Mouse (Mus musculus) erythroid progenitor cell, adult 5-6 weeks (primary cell): ENCODE measurements around the gene Socs3. TPM values are rescaled to one million over a fixed set of nuclear protein-coding genes. Genes with fewer than 3 reads are reported as not detected.

Experiments used
- ATAC-seq: replicated peaks from 2 replicates; pipeline ENCODE4 v1.8.0; 2016; ENCODE audit warnings: moderate number of reproducible peaks, mild to moderate bottlenecking, moderate TSS enrichment, inconsistent platforms; ENCODE audit not compliant: poor library complexity, low FRiP score, severe bottlenecking
- total RNA-seq, 2 experiments: library from RNA; stranded (forward) in 1 of 2; stranded (reverse) in 1 of 2; fragments of 150-400 nt in 1 of 2; fragments of 186-747, 209-891 nt in 1 of 2; gene quantifications; 2 replicates each; pipeline versions ENCODE4 v1.2.3 to v1.2.4; 2015 to 2017; ENCODE audit warnings: low replicate concordance in 2 of 2

The Socs3 gene
- total RNA-seq, 2 experiments from 2014 or later = 1.3 TPM; not detected in 1

DNA sequence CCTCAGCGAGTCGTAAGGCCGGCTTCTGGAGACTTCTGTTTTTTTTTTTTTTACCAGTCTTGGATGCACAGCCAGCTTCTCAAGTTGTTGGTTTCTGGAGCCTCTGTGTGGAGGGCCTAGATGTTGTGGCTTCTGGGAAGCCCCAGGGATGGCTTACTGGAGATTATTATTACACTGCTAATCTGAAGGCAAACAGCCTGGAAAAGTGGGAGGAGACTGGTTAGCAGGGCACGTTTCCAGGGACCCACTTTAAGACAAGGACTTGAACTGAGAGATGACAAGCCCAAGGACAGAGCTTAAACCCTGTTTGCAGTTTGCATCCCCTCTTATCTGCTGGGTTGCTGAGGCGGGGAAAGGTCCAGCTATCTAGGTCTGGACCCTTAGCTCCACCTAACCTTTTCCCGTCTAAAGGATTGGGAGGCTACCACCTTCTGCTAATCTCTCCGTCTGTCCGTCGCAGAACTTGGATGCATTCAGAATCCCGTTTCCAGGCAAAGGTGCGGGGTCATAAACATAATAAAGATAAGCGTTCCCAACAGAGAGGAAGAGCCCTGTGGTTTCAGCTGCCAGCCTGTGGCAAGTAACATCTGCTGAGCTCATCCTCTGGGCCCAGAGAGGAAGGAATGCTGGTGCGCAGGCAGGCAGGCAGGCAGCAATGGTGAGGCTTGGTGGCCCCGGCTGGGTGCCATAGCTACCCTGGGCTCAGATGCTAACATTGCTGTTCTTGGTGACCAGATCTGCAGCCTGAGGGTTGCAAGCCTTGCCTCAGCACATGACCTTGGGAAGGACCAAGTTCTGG is 4.7 kb upstream of the Socs3 start:
- no peak for ATAC-seq

- ATAC-seq = no peak
These were observed 3.7 kb upstream of the Socs3 start for GRCm38 (mm10) chr11:117973569-117973968.

- ATAC-seq = no peak
These were observed 3.1 kb upstream of the Socs3 start for GRCm38 (mm10) chr11:117972656-117973558.

GRCm38 (mm10) chr11:117971646-117972242 is 1.9 kb upstream of the Socs3 start:
- no peak for ATAC-seq

- no peak for ATAC-seq
These were observed 1.3 kb upstream of the Socs3 start for GRCm38 (mm10) chr11:117971100-117971499.

GRCm38 (mm10) chr11:117969100-117969944 is 525 bp downstream of the Socs3 start:
- ATAC-seq = peak; percentile 35; the same call in 1 of the 2 replicates

- ATAC-seq = no peak
These were observed 1.1 kb downstream of the Socs3 start for GRCm38 (mm10) chr11:117968716-117969099.

DNA sequence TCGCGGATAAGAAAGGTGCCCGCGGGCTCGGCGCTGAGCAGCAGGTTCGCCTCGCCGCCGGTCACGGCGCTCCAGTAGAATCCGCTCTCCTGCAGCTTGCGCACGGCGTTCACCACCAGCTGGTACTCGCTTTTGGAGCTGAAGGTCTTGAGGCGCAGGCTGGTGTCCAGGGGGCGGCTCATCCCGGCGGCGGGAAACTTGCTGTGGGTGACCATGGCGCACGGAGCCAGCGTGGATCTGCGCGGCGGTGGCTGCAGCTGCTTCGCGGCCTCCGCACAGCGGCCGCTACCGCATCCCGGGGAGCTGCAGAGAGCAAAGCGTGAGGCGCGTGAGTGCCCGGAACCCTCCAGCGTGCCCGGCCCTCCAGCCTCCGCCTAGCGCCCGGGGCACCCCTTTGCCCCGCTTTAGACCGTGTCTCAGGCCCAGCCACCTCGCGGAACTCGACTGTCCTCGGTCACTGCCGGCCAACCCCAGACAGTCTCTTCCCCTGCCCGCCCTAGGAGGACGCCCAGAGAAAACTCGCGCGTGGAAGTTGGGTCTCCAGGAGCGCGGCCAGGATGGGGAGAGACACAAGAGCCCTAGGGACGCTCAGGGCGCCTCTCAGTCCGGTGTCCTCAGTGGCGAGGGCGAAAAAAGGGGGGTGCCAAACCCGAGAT is 1.7 kb downstream of the Socs3 start:
- ATAC-seq = no peak

DNA sequence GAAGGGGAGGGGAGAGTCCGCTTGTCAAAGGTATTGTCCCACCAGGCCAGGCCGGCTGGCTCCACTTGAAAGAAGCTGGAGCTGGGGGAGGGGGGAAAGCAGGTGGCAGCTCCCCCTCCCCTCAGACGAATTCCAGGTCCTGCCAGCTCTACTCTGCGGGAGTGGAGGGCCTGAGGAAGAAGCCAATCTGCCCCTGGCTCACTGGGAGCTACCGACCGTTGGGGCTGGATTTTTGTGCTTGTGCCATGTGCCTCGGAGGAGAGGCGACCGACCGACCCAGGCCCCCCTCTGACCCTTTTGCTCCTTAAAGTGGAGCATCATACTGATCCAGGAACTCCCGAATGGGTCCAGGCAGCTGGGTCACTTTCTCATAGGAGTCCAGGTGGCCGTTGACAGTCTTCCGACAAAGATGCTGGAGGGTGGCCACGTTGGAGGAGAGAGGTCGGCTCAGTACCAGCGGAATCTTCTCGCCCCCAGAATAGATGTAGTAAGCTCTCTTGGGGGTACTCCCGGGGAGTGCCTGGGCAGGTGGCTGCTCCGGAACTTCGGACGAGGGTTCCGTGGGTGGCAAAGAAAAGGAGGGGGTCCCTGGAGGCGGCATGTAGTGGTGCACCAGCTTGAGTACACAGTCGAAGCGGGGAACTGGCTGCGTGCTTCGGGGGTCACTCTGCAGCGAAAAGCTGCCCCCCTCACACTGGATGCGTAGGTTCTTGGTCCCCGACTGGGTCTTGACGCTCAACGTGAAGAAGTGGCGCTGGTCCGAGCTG is 2.4 kb downstream of the Socs3 start:
- no peak for ATAC-seq

DNA sequence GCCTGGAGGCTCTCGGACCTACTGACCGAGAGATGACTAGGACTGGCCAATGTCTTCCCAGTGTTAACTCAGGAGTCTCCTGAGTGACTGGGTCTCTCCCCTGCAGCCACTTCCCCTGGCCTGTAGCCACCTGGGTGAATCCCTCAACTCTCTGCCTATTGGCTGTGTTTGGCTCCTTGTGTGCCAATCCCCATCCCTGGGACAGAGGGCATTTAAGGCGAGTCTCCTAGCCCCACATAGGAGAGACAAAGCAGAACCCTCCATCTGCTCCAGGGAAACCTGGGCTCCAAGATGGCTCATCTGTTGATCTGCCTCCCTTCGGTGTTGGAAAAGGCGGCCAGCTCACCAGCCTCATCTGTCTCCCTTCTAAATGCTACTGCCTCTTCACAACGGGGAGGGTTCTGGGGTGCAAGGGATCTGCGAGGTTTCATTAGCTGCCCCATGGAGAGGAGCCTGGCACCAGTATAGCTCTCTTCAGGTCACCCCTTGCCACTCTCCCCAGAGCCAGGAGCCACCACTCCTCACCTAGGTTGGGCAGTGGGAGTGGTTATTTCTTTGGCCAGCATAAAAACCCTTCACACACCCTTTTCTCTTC is 3.2 kb downstream of the Socs3 start:
- ATAC-seq = no peak

DNA sequence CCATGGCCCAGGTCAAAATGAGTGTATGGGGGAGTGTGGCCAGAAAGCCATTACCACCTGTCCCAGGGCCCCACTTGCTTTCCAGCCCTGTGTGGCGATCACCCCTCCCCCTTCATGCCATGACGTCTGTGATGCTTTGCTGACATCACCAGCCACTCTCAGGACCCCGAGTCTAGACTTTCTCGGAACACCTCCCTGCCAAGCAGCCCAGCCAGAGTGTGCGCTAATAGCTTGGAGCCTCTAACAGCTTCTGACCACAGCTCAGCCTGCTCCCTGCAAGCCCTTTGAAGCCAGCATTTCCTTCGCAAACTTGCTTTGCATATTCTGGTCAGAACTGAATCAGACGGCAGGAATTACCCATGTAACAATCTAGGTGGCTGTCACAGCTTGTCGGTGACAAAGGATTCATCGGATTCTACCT is 4.3 kb downstream of the Socs3 start:
- no peak for ATAC-seq

DNA sequence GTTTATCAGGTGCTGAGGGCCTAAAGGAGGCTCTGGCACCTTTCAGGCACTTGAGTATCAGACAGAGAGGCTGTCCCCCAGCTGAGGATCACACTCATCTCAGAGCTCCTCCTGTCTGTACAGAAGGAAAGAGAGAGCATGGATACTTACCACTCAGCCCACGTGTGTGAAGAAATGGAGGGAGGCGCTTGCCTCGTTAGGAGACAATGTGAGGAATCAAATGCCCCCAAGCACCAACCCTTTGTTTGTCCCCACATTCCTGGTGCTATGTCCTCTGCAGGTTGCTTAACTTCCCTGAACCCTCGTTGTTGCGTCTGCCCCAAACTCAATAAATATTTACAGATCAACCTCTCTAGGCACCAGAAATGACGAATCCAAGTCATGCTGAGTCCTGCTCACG is 4.8 kb downstream of the Socs3 start:
- ATAC-seq = no peak

GRCm38 (mm10) chr11:117964294-117964693 is 5.6 kb downstream of the Socs3 start:
- no peak for ATAC-seq

DNA sequence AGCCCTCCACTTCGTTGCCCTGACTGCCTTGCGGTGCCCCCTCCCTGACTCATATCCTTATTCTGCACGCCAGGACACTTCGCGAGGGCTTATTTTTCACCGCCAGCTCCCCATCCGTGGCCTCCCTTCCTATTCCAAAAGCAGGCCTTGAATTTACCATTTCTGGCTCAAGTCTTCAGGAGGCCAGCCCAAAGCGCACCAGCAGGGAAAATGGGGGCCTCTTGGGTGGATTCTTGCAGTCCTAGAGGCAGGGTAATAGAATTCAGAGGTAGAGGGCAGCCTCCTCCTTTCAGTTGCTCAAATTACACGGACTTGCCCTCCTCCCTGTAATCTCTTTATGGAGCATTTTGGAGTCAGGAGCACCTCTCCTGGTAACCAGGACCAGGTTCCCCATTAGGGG is 6.0 kb downstream of the Socs3 start:
- no peak for ATAC-seq

DNA sequence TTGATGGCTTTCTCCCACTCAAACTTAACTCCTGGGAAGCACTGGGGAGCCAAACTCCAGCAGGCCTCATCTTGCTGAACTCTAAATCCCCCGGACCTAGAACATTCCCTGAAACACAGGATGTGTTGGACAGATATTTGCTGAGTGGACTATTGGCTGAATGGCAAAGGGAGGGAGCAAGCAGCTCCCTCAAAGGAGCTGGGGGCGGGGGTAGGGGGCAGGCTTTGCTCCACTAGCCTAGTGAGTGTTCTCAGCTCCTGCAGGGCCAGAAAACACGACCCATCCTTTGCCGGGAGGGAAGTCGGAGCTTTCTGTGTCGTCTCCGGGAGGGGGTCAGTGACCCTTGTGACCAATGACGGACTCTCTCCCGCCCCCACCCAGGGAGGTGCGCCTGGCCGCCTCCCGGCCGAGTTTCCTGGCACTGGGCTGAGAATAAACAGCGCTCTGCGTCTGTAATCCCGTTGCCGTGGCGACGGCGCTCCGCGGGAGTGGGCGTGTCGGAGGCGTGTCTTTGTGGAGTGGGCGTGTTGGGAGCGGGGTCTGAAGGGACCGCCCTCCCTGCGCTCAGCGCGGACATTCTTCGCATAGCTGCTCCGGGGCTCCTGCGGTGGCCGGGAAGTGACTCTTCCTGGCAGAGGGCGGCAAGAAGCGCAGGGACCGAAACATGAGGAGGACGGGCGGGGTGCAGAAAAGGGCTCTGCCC is 6.6 kb downstream of the Socs3 start:
- peak; percentile 74 for ATAC-seq

DNA sequence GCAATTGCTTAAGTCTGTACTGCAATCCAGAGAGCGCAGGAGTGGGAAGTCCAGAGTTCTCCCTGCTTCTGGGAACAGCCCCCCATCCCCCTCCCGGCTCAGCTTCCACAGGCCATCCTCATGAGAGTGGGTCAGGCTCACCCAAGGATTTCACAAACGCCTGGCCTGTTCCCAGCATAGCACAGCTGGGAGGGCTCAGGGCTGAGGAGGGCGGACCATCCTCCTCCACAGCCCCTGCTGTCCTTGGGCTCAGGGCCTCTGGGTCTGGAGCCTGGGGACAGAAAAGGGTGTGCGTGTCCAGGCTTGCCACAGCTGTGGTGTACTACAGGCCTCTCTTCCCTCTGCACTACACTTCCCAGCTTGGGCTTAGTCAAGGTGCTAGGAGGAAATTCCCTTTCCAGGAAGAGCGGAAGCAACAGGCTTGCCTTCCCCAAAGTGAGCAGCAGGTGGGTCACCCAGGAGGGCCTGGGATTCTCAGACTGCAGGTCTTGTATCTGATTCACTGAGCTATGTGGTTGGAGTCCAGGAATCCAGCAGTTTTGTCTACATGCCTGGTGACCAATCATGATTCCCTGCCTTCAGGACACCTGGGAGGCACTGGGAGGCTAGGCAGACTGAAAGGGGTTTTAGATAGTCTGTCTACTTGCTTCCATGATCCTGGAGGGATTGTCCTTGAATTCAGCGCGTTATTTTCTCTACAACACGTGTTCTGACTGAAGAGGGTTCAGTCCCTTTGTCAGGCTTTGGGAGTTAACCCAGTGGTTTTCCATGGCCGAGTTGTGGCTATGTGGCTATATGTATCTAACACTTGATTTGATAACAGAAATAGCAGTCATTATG is 7.4 kb downstream of the Socs3 start:
- no peak for ATAC-seq

- ATAC-seq = no peak
These were observed 9.2 kb downstream of the Socs3 start for GRCm38 (mm10) chr11:117960601-117961000.
